Comparison of ENCODE assay signal across 9 mouse cellular contexts in genomic region chr5:120815949-120816348, GRCm38 (mm10). TPM values are rescaled to one million over a fixed set of nuclear protein-coding genes. Genes with fewer than 3 reads are reported as not detected.
DNase-seq lines count a peak whose midpoint lies in the region; ATAC-seq and TF ChIP-seq lines count a peak whose summit lies in the region.
"Had no signal": no experiment of that assay in that cellular context is flagged by ENCODE, and none has a peak within 500 bp of the region (broad histone marks: within the 10 kb centered on the region; RNA-seq: fewer than 3 reads in every experiment).

No protein-coding gene starts in this region.

- intact Hi-C loops in gastrocnemius, adult 2 months (cut with DNase I) = no loop called here

- no peaks in the 10 kb centered on the region for H3K27me3 ChIP-seq in stomach, postnatal 0 days (ENCODE audit: control insufficient read depth, insufficient read depth, low read length)
- no peaks in the 10 kb centered on the region for H3K27me3 ChIP-seq in midbrain, embryonic 15.5 days (replicated peaks)

- peak; percentile 64 for TF ChIP-seq CTCF in gastrocnemius, adult 2 months (IDR thresholded peaks at IDR 0.05)
- TF ChIP-seq CTCF in bone marrow, adult 2 months (IDR thresholded peaks at IDR 0.05; ENCODE audit: control insufficient read depth, insufficient read depth, low read length) = peak; percentile 58
- TF ChIP-seq CTCF in lung, adult 2 months (IDR thresholded peaks at IDR 0.05; ENCODE audit: insufficient read depth, low read length) = peak; percentile 48
- TF ChIP-seq CTCF in stomach, postnatal 0 days (IDR thresholded peaks at IDR 0.05; ENCODE audit: low read depth) = peak; percentile 65

- TF ChIP-seq POLR2A in bone marrow, adult 2 months (IDR thresholded peaks at IDR 0.05; ENCODE audit: borderline replicate concordance, control insufficient read depth, low read depth, low read length) = no peak
- TF ChIP-seq POLR2A in lung, adult 2 months (IDR thresholded peaks at IDR 0.05; ENCODE audit: borderline replicate concordance, extremely low read depth, low read depth, low read length) = no peak

- no peak overlapping the region for H3K4me3 ChIP-seq in gastrocnemius, adult 2 months
- H3K4me3 ChIP-seq in bone marrow, adult 2 months (replicated peaks; ENCODE audit: control insufficient read depth, low read depth, low read length) = no peak overlapping the region
- H3K4me3 ChIP-seq in lung, adult 2 months (replicated peaks; ENCODE audit: extremely low read depth, low read depth, low read length) = no peak overlapping the region
- H3K4me3 ChIP-seq in stomach, postnatal 0 days (ENCODE audit: low read depth, low read length) = no peak overlapping the region
- H3K4me3 ChIP-seq in midbrain, embryonic 15.5 days = no peak overlapping the region

- WGBS in bone marrow, adult 2 months = 67% methylated on average over 3 of the region's 3 CpGs
- WGBS in lung, adult 2 months = 60% methylated on average over 3 of the region's 3 CpGs
- WGBS in stomach, postnatal 0 days = 61% methylated on average over 3 of the region's 3 CpGs
- 68% methylated on average over 3 of the region's 3 CpGs for WGBS in midbrain, embryonic 15.5 days

- TF ChIP-seq EP300 in stomach, postnatal 0 days (optimal IDR thresholded peaks at IDR 0.05) = no peak

- H3K4me1 ChIP-seq in bone marrow, adult 2 months (ENCODE audit: control insufficient read depth, insufficient read depth, low read length) = peaks cover 5% of the 10 kb centered on the region
- peaks cover 6% of the 10 kb centered on the region; the same call in 1 of the 2 replicates for H3K4me1 ChIP-seq in lung, adult 2 months (ENCODE audit: control insufficient read depth, insufficient read depth, low read length)
- H3K4me1 ChIP-seq in stomach, postnatal 0 days (replicated peaks; ENCODE audit: control insufficient read depth, insufficient read depth) = no peaks in the 10 kb centered on the region
- peaks cover 13% of the 10 kb centered on the region for H3K4me1 ChIP-seq in midbrain, embryonic 15.5 days

- DNase-seq in gastrocnemius, adult 2 months = no peak
- DNase-seq in gastrocnemius, postnatal 4 days (ENCODE audit: low spot score in 2 of 2) = no peak
- peak; percentile 67 for DNase-seq in A20 (ENCODE audit: low read depth, low spot score)
- DNase-seq in lung, adult 2 months = peak; percentile 20
- DNase-seq in stomach, postnatal 0 days (ENCODE audit: low spot score) = peak; percentile 27
- DNase-seq in urinary bladder, postnatal 4 days (ENCODE audit: low spot score in 2 of 2) = no peak

- H3K9me3 ChIP-seq in stomach, postnatal 0 days (ENCODE audit: control insufficient read depth, low read length) = no peaks in the 10 kb centered on the region
- H3K9me3 ChIP-seq in midbrain, embryonic 15.5 days = no peaks in the 10 kb centered on the region

- no peaks in the 10 kb centered on the region for H3K36me3 ChIP-seq in stomach, postnatal 0 days (ENCODE audit: control insufficient read depth, insufficient read depth, low read length)
- no peaks in the 10 kb centered on the region for H3K36me3 ChIP-seq in midbrain, embryonic 15.5 days (replicated peaks)

- H3K4me2 ChIP-seq in stomach, postnatal 0 days (replicated peaks; ENCODE audit: low read depth) = no peak overlapping the region
- no peak overlapping the region for H3K4me2 ChIP-seq in midbrain, embryonic 15.5 days

- H3K27ac ChIP-seq in gastrocnemius, adult 2 months = no peak overlapping the region
- H3K27ac ChIP-seq in bone marrow, adult 2 months (ENCODE audit: control insufficient read depth, insufficient read depth, low read depth, low read length, poor library complexity) = no peak overlapping the region
- H3K27ac ChIP-seq in stomach, postnatal 0 days (replicated peaks) = no peak overlapping the region
- no peak overlapping the region for H3K27ac ChIP-seq in midbrain, embryonic 15.5 days

- no peak for ATAC-seq in stomach, postnatal 0 days (ENCODE audit: low FRiP score, low TSS enrichment)
- no peak for ATAC-seq in midbrain, embryonic 15.5 days (replicated peaks)

- H3K9ac ChIP-seq in stomach, postnatal 0 days (ENCODE audit: low read length) = no peak overlapping the region
- H3K9ac ChIP-seq in midbrain, embryonic 15.5 days = no peak overlapping the region

RNA-seq across cellular contexts. Expression of gene Oas1c, which starts 3.6 kb away (rescaled TPM):
- under 1 TPM; 0.17 to 0.28 TPM for total RNA-seq in gastrocnemius, adult 2 months (2021)
- total RNA-seq in gastrocnemius, postnatal 4 days (2021) = under 1 TPM; 0.23 to 0.42 TPM
- 9.1 and 12.1 TPM in 2 replicates for polyA plus RNA-seq in bone marrow, adult 2 months (2011; ENCODE audit: insufficient read depth, insufficient read length, low replicate concordance, missing spikeins)
- 2.7 and 4.6 TPM in 2 replicates for polyA plus RNA-seq in lung, adult 2 months (2012; rRNA removed)
- polyA plus RNA-seq in stomach, postnatal 0 days (2015; fragmentation: Nextera tagmentation; extraction: Ambion mirVana) = 1.1 and 1.2 TPM in 2 replicates
- polyA plus RNA-seq in midbrain, embryonic 15.5 days (2015; fragmentation: Nextera tagmentation; extraction: Ambion mirVana) = 0.31 and 0.41 TPM in 2 replicates

RNA-seq across cellular contexts. Expression of gene Oas1e, which starts 20.6 kb away (rescaled TPM):
- total RNA-seq in gastrocnemius, adult 2 months (2021) = not detected
- not detected for total RNA-seq in gastrocnemius, postnatal 4 days (2021)
- 3.7 TPM in 1 of 2 replicates, not detected in the other for polyA plus RNA-seq in bone marrow, adult 2 months (2011; ENCODE audit: insufficient read depth, insufficient read length, low replicate concordance, missing spikeins)
- polyA plus RNA-seq in lung, adult 2 months (2012; rRNA removed) = 0.06 TPM in 1 of 2 replicates, not detected in the other
- not detected in 2 replicates for polyA plus RNA-seq in stomach, postnatal 0 days (2015; fragmentation: Nextera tagmentation; extraction: Ambion mirVana)
- polyA plus RNA-seq in midbrain, embryonic 15.5 days (2015; fragmentation: Nextera tagmentation; extraction: Ambion mirVana) = 0.23 and 0.28 TPM in 2 replicates

RNA-seq across cellular contexts. Expression of gene Oas1f, which starts 31.2 kb away (rescaled TPM):
- not detected for total RNA-seq in gastrocnemius, adult 2 months (2021)
- not detected for total RNA-seq in gastrocnemius, postnatal 4 days (2021)
- polyA plus RNA-seq in bone marrow, adult 2 months (2011; ENCODE audit: insufficient read depth, insufficient read length, low replicate concordance, missing spikeins) = not detected in 2 replicates
- polyA plus RNA-seq in lung, adult 2 months (2012; rRNA removed) = not detected in 2 replicates
- not detected in 2 replicates for polyA plus RNA-seq in stomach, postnatal 0 days (2015; fragmentation: Nextera tagmentation; extraction: Ambion mirVana)
- not detected in 2 replicates for polyA plus RNA-seq in midbrain, embryonic 15.5 days (2015; fragmentation: Nextera tagmentation; extraction: Ambion mirVana)

RNA-seq across cellular contexts. Expression of gene Oas3, which starts 38.5 kb away (rescaled TPM):
- total RNA-seq in gastrocnemius, adult 2 months (2021) = under 1 TPM in 1 of 2 experiments, not detected in 1; 0.06 TPM
- not detected for total RNA-seq in gastrocnemius, postnatal 4 days (2021)
- polyA plus RNA-seq in bone marrow, adult 2 months (2011; ENCODE audit: insufficient read depth, insufficient read length, low replicate concordance, missing spikeins) = 16.2 and 19.9 TPM in 2 replicates
- polyA plus RNA-seq in lung, adult 2 months (2012; rRNA removed) = 1.6 and 1.7 TPM in 2 replicates
- polyA plus RNA-seq in stomach, postnatal 0 days (2015; fragmentation: Nextera tagmentation; extraction: Ambion mirVana) = 0.40 and 0.41 TPM in 2 replicates
- polyA plus RNA-seq in midbrain, embryonic 15.5 days (2015; fragmentation: Nextera tagmentation; extraction: Ambion mirVana) = 0.81 and 1.0 TPM in 2 replicates

RNA-seq across cellular contexts. Expression of gene Oas1h, which starts 45.3 kb away (rescaled TPM):
- total RNA-seq in gastrocnemius, adult 2 months (2021) = not detected
- total RNA-seq in gastrocnemius, postnatal 4 days (2021) = not detected
- not detected in 2 replicates for polyA plus RNA-seq in bone marrow, adult 2 months (2011; ENCODE audit: insufficient read depth, insufficient read length, low replicate concordance, missing spikeins)
- not detected in 2 replicates for polyA plus RNA-seq in lung, adult 2 months (2012; rRNA removed)
- not detected in 2 replicates for polyA plus RNA-seq in stomach, postnatal 0 days (2015; fragmentation: Nextera tagmentation; extraction: Ambion mirVana)
- not detected in 2 replicates for polyA plus RNA-seq in midbrain, embryonic 15.5 days (2015; fragmentation: Nextera tagmentation; extraction: Ambion mirVana)
- polyA plus RNA-seq: large intestine, adult 2 months had no signal

Comparison
In these comparisons a context has a peak if more than half of its experiments do, and no peak if none do; other contexts are left out.
1. DNase-seq: peak in A20 (single experiment), lung, adult 2 months (single experiment) and stomach, postnatal 0 days (single experiment); none in gastrocnemius, adult 2 months (single experiment), gastrocnemius, postnatal 4 days (0 of 2) and urinary bladder, postnatal 4 days (0 of 2).
2. Peak in every context shown above with its lines, with median percentiles within 50 percentile points of each other: CTCF ChIP-seq.